Mouse (Mus musculus) hindlimb bud, embryonic 11.5 days (tissue): ENCODE data around the gene Lsm14a.
A peak's percentile ranks its signal among the peaks of the same experiment; 100 is the strongest.

ENCODE experiments used
- DNase-seq: peaks from one replicate; pipeline ENCODE4 v3.0.0-alpha.2; 2012; ENCODE audit warnings: low read depth, low spot score; ENCODE audit errors: extremely low spot score

Gene Lsm14a

DNA sequence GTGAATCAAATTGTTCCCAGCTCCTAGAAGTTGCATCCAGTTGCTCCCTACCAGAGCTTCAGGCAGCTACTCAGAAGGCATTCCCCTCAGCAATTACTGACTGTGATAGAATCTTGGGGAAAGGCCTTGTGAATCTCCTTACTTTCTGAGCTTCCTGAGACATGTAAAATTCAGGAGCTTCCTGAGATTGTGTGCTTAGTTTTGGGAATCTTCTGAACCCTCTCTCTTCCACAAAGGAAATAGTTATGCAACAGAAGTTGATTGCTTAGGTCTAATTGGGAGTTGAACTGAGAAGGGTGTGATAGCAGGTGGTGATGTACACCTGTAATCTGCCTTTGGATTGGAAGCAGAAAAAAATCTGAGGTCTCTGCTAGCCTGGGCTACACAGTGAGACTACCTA, at the start of gene Lsm14a:
Gene Lsm14a, minus strand, starts transcription at position 101 of the 400 bp plus-strand sequence.
- no peak for DNase-seq

DNA sequence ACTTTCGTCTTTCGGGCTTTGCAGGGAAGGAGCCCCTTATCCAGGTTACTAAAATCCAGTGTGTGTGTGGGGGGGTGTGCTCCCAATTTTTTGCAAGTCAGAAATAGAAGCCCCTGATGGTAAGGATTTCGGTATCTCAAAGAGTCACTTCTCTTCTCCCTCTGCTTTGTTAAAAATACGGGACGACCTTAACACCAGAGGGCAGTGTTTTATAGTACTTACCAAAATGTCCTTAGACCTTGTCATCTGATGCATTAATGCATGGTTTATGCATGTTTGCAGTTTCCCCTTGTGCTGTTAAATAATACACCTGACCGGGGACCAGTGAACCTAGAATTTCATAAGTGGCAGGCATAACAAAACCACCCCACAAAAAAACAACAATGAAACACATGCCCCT, 45.8 kb upstream of the Lsm14a start:
- DNase-seq = no peak

GRCm38 (mm10) chr7:34433597-34433996, 40.5 kb upstream of the Lsm14a start:
- no peak for DNase-seq

DNA sequence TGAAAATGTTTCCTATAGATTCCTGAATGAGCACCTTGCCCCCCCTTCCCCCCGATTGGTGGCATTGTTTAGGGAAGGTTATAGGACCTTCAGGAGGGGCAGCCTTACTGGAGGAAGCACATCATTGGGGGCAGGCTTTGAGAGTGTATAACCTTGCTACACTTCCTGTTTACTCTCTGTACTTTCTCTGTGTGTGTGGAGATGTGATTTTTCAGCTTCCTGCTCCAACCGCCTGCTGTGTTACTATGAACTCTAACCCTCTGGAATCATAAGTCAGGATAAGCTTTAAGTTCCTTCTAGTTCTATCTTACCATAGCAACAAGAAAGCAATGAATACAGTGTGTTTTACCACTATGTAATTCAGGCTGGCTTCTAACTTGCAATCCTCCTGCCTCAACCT, 28.1 kb upstream of the Lsm14a start:
- DNase-seq = no peak

- no peak for DNase-seq
Measured at GRCm38 (mm10) chr7:34407492-34407891, 14.4 kb upstream of the Lsm14a start.

DNA sequence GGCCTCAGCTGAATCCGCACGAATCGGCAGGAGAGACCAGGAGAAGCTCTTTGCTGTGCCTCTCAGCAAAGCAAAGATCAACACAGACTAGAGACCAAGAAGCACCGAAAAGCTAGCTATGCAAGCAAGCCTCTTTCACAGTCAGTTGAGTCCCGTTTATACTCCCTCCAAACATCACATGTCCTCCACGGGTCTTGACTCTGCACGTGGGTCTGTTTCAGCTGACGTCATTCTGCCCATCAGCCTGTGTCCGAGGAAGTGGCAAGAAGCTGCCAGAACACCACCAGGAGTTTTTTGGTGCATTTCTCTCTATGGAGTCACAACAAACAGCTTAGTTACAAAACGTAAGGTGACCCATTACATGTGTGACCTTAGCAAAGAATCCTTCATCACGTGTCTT, 10.8 kb upstream of the Lsm14a start:
- DNase-seq = no peak

DNA sequence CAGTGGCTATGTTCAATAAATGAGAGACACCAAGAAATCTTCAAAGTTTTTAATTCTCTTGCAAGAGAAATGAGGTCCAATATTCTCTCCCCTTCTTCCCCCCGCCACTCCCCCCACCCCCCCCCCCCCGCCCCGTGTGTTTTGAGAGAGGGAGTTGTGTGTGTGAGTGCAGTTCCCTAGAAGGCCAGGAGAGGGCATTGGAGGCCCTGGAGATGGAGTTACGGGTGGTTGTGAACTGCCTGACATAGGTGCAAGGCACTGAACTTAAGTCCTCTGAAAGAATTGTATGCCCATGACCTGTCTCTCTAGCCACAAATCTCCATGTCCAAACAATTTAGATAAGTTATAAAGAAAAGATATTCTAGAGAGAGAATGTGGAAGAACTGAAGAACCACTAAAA, 7.0 kb upstream of the Lsm14a start:
- DNase-seq = no peak

- DNase-seq = no peak
Measured at GRCm38 (mm10) chr7:34398831-34399230, 5.7 kb upstream of the Lsm14a start.

DNA sequence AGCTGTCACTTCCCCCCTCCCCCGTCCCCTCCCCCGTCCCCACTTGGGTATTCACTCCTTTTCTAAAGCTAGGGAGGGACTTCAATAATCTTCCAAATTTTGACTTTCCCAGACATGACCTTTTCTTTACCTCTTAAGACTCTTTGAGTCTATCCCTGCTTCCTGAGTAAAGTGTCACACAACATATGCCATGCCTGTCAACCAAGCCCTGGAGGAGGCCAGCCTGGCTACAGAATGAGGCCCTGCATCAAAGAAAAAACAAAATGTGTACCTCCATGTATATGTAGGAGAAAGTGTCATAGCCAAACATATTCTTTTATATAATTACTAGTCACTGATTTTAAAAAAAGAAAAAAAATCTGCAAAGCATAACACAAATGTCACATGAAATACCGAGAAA, 3.7 kb upstream of the Lsm14a start:
- no peak for DNase-seq

DNA sequence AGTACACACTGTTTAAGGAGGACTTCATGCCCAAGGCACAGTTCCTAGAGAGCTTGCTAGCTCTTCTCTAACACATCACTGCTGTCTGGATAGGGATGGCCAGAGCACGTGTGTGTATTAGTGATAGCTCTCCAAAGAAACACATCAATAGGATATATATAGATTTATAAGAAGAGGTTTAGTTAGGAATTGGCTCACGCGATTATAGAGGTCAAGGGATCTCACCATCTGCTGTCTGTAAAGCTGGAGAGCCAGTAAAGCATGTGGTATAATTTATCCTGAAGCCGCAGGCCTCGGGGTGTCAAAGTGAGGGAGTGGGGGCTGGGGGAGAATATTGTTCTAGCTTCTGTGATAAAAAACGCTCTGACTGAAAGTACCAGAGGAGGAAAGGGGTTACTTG, 2.6 kb upstream of the Lsm14a start:
- DNase-seq = no peak

DNA sequence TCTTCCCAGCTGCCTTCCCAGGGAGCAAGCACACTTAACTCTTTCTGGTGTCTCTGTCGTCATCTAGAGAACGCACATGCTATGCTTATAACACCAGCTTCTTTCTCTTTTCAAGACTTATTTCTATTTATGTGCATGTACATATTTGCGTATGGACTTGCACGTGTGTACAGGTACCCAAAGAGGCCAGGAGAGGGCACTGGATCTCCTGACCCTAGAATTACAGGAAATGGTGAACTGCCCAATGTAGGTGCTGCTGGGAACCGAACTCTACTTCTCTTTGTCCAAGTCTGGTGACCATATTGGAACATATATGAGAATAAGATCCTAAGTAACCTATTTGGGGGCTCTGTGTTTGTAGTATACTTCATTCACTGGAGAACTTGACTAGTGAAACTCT, 1.5 kb upstream of the Lsm14a start:
- DNase-seq = no peak

DNA sequence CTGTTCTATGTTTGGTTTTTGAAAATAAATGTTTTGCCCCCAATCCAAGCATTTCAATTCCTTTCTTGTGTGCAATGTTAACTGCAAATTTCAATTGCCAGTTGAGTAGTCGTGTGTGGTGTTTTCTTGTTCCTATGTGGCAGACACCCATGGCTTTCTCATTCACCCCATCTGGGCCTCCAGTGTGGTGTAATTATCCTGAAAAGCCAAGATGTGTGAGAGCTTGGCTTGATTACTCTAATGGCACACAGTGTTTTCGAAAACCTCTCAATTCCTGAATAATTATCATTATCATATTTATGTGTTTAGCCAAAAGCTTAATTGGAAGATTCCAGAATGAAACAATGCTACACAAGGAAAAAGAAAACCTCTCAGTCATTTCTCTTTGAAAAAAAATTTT, 976 bp upstream of the Lsm14a start:
- no peak for DNase-seq

GRCm38 (mm10) chr7:34392335-34392734, 780 bp downstream of the Lsm14a start:
- DNase-seq = no peak

- DNase-seq = no peak
Measured at GRCm38 (mm10) chr7:34391711-34392110, 1.4 kb downstream of the Lsm14a start.

DNA sequence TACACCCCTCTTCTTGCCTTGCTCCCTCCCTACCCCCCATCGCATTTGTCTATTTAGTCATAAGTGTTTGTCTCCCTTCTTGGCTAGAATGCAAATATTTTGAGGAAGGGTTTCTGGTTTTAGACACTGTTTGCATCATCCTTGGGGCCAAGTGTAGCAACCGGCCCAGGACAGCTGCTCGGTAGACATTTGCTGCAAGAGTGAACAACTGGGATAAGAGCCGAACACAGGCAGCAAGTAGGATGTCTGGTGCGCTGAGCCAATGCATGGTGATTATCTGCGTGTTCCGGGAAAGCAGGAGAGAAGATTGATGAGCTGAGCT, 2.3 kb downstream of the Lsm14a start:
- DNase-seq = no peak

- no peak for DNase-seq
Measured at GRCm38 (mm10) chr7:34390111-34390833, 2.8 kb downstream of the Lsm14a start.

DNA sequence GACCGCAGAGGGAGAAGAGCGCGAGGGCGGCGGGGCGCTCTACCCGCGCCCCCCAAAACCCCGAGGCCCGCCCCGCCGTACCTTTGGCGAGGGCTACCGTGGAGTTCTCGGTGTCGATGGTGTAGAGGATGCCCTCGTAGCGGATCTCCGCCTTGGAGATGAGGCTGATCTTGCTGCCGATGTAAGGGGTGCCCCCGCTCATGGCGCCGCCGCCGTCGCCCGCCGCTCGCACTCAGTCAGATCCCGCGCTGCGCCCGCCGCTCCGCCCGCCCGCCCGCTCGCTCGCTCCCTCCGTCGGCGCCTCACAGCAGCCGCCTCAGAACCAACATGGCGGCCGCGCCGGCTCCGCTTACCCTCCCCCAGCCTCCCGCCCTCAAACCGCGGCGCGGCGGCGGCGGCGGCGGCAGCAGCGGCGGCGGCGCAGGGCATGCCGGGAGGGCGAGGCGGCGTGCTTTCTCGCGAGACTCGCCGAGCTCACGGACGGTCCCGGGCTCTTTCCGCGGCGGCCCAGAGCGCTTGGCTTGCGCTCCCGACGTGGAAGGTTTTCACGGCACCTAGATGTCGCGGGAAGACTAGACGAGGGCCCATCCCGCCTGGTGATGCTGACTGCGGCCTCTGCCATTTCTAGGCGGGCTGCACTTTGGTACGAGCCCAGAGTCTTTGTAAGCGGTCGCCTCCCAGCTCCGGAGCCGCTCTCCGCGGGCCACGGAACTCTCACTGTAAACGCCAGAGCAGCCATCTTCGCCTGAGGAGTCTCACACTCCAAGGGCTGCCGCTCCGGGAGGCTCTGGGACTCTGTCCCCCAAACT, 3.6 kb downstream of the Lsm14a start:
- DNase-seq = peak; percentile 52

- no peak for DNase-seq
Measured at GRCm38 (mm10) chr7:34388445-34389276, 4.5 kb downstream of the Lsm14a start.

DNA sequence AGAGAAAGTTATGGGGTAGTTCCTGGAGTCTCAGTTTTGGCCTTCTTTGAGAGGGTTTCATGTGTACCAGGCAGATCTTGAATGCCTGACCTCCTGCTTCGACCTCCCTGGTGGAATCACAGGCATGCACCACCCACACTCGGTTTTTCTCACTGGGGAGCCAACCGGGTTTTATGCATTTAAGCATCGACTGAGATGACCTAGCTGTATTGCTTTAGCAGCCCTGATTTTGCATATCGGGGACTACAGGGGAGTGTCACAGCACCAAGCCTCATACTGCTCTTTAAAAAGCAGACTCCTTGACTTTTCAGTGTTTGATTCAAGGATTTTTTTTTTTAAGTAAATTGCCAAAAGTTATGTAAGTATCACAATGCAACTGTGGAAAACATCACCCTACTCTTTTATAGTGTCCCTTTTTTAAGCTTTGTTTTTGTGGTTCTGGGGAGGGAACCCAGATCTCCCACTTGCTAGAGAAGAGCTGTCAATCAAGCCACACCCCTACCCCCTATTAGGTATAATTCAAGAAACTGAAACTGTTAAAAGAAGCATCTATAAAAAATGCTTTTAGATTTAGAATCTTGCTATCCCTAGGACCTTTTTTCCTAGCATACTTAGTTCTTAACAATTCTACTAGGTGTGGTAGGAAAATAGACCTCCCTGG, 5.2 kb downstream of the Lsm14a start:
- DNase-seq = no peak

DNA sequence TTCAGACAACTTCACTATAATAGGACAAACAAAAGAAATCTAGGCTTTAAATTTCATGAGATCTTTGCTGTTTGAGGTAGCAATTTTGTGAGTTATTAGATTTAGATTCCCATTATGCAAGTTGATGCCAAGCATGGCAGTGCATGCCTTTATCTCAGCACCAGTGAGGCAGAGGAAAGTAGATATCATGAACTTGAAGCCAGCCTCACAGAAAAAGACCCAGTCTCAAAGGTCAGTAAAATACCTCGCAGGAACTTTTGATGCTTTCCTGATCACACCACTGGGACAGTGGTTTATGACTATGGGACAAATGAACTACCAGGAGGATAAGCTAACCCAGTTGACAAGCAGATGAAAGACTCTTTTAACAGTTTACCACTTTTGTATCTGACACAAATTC, 10.3 kb downstream of the Lsm14a start:
- DNase-seq = no peak

DNA sequence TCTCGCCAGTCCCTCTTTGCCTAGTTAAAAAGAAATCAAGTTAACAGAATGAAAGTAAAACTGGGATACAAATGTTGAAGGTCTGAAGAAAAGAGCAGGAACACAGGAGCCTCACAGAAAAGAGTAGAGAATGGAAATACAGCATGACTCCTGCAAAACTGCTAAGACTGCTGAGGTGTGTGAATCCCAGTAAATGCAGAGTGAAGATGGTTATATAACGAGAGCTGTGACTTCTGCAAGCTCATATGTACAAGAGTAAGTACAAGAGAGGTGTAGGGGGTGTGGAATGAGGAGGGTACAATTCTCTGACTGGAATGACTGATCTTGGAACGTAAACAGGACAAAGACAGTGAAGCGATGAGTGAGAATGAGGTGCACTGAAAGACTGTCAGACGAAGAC, 11.4 kb downstream of the Lsm14a start:
- DNase-seq = no peak
